Mouse (Mus musculus): ENCODE measurements around the gene Tcerg1l.

Tcerg1l gene

GRCm38 (mm10) chr7:138397485-138398181 lies at the start of gene Tcerg1l:
TSS of gene Tcerg1l (minus strand) at chr7:138397730.
- peak; percentile 75 for DNase-seq (ENCODE audit: low read depth, low spot score)

GRCm38 (mm10) chr7:138442096-138442495 lies 44.6 kb upstream of the Tcerg1l start:
- no peak for DNase-seq (ENCODE audit: low read depth, low spot score)

- DNase-seq (ENCODE audit: low read depth, low spot score), result peak; percentile 17
Measured at GRCm38 (mm10) chr7:138432541-138432940, 35.0 kb upstream of the Tcerg1l start.

- DNase-seq (ENCODE audit: low read depth, low spot score), result no peak
Measured at GRCm38 (mm10) chr7:138431456-138431855, 33.9 kb upstream of the Tcerg1l start.

- DNase-seq (ENCODE audit: low read depth, low spot score), result peak; percentile 56
Measured at GRCm38 (mm10) chr7:138429916-138430315, 32.4 kb upstream of the Tcerg1l start.

- DNase-seq (ENCODE audit: low read depth, low spot score), result peak; percentile 18
Measured at GRCm38 (mm10) chr7:138428826-138429225, 31.3 kb upstream of the Tcerg1l start.

- no peak for DNase-seq (ENCODE audit: low read depth, low spot score)
Measured at GRCm38 (mm10) chr7:138427441-138427840, 29.9 kb upstream of the Tcerg1l start.

GRCm38 (mm10) chr7:138413496-138413895 lies 16.0 kb upstream of the Tcerg1l start:
- no peak for DNase-seq (ENCODE audit: low read depth, low spot score)

- DNase-seq (ENCODE audit: low read depth, low spot score), result no peak
Measured at GRCm38 (mm10) chr7:138401641-138402040, 4.1 kb upstream of the Tcerg1l start.

GRCm38 (mm10) chr7:138400506-138401272 lies 3.2 kb upstream of the Tcerg1l start:
- no peak for DNase-seq (ENCODE audit: low read depth, low spot score)

GRCm38 (mm10) chr7:138398182-138398793 lies 758 bp upstream of the Tcerg1l start:
- DNase-seq (ENCODE audit: low read depth, low spot score), result peak; percentile 91

GRCm38 (mm10) chr7:138396863-138397484 lies 556 bp downstream of the Tcerg1l start:
- peak; percentile 78 for DNase-seq (ENCODE audit: low read depth, low spot score)

- DNase-seq (ENCODE audit: low read depth, low spot score), result no peak
Measured at GRCm38 (mm10) chr7:138396109-138396862, 1.2 kb downstream of the Tcerg1l start.

GRCm38 (mm10) chr7:138389941-138390340 lies 7.6 kb downstream of the Tcerg1l start:
- DNase-seq (ENCODE audit: low read depth, low spot score), result no peak

- no peak for DNase-seq (ENCODE audit: low read depth, low spot score)
Measured at GRCm38 (mm10) chr7:138389071-138389470, 8.5 kb downstream of the Tcerg1l start.

- no peak for DNase-seq (ENCODE audit: low read depth, low spot score)
Measured at GRCm38 (mm10) chr7:138379221-138379620, 18.3 kb downstream of the Tcerg1l start.

GRCm38 (mm10) chr7:138378546-138378945 lies 19.0 kb downstream of the Tcerg1l start:
- no peak for DNase-seq (ENCODE audit: low read depth, low spot score)

- peak; percentile 23 for DNase-seq (ENCODE audit: low read depth, low spot score)
Measured at GRCm38 (mm10) chr7:138375573-138375972, 22.0 kb downstream of the Tcerg1l start.

GRCm38 (mm10) chr7:138374376-138374775 lies 23.2 kb downstream of the Tcerg1l start:
- DNase-seq (ENCODE audit: low read depth, low spot score), result no peak

GRCm38 (mm10) chr7:138373530-138373929 lies 24.0 kb downstream of the Tcerg1l start:
- DNase-seq (ENCODE audit: low read depth, low spot score), result no peak

- no peak for DNase-seq (ENCODE audit: low read depth, low spot score)
Measured at GRCm38 (mm10) chr7:138367570-138367969, 30.0 kb downstream of the Tcerg1l start.

All from ZHBTc4 (cell line).